ENCODE assay signal across 14 mouse cellular contexts in the genomic region with DNA sequence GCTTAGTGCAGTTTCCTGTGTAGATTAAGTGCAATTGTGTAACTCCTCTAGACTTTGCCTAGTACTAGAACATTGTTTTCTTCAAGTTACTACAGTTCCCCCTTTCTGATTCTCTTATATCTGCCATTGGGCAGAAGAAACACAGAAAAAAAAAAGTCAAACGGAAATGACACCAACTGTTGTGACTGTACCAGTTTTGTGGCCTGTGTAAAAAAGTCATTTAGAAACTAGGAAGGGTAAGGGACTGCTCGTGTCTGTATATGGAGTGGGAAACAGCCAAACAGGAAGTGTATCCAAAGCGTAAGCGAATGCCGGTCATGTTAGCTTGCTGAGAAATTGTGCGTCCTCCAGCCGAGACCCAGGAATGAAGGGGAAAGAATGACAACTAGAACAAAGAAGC. TPM values are rescaled to one million over a fixed set of nuclear protein-coding genes. Genes with fewer than 3 reads are reported as not detected.
DNase-seq lines count a peak whose midpoint lies in the region; ATAC-seq and TF ChIP-seq lines count a peak whose summit lies in the region.
"Had no signal": no experiment of that assay in that cellular context is flagged by ENCODE, and none has a peak within 500 bp of the region (broad histone marks: within the 10 kb centered on the region; RNA-seq: fewer than 3 reads in every experiment).

No protein-coding gene starts in this region.

- peak; percentile 35; the same call in 1 of the 2 replicates for ATAC-seq in liver, embryonic 16.5 days (ENCODE audit: low read depth)
- ATAC-seq in monocyte, adult 5-6 weeks (replicated peaks; ENCODE audit: insufficient number of reproducible peaks, low FRiP score, low TSS enrichment, poor library complexity, severe bottlenecking), result peak; percentile 84
- no peak for ATAC-seq in forebrain, embryonic 11.5 days (replicated peaks; ENCODE audit: low FRiP score)
- ATAC-seq: forebrain, postnatal 0 days had no signal

- in situ Hi-C loops in CH12.LX (cut with MboI; ENCODE audit: low pct_ligation_motif_present, low pct_unique_long_range_greater_than_20kb, low sequenced_read_pairs), result loop anchor here (5.0 to 25.0 kb wide), 2 partner anchors 376 to 641 kb away; partner anchors contain the start of gene Birc3

- no peak overlapping the region for H3K9ac ChIP-seq in liver, embryonic 16.5 days (ENCODE audit: low read depth, low read length)
- 0 out of 2 replicates have a peak overlapping the region, but pooled peaks have one; percentile 38 for H3K9ac ChIP-seq in CH12.LX (ENCODE audit: insufficient read depth, low read depth)
- H3K9ac ChIP-seq in forebrain, embryonic 11.5 days (ENCODE audit: low read length), result no peak overlapping the region
- H3K9ac ChIP-seq: forebrain, postnatal 0 days; heart, embryonic 13.5 days had no signal

- no peak overlapping the region for H3K4me2 ChIP-seq in liver, embryonic 16.5 days (ENCODE audit: low read depth, low read length)
- H3K4me2 ChIP-seq in CH12.LX (ENCODE audit: insufficient read depth, low read depth, poor library complexity, severe bottlenecking), result peak overlapping the region; percentile 25; the same call in 1 of the 2 replicates
- no peak overlapping the region for H3K4me2 ChIP-seq in forebrain, embryonic 11.5 days (ENCODE audit: low read depth, low read length, severe bottlenecking)
- H3K4me2 ChIP-seq: heart, embryonic 13.5 days had no signal

- peak; percentile 86 for TF ChIP-seq EP300 in CH12.LX (IDR thresholded peaks at IDR 0.05; ENCODE audit: low read length)

- no peak for TF ChIP-seq CTCF in CH12.LX (conservative IDR thresholded peaks at IDR 0.05 in 1 of 2, IDR thresholded peaks at IDR 0.05 in 1 of 2; ENCODE audit: low read depth in 2 of 2, low read length in 2 of 2)

- TF ChIP-seq POLR2A in CH12.LX (IDR thresholded peaks at IDR 0.05; ENCODE audit: low read depth, low read length), result no peak

- TF ChIP-seq RAD21 in CH12.LX (IDR thresholded peaks at IDR 0.05; ENCODE audit: low read depth, low read length), result no peak

- no peaks in the 10 kb centered on the region for H3K36me3 ChIP-seq in liver, embryonic 16.5 days (ENCODE audit: control insufficient read depth, insufficient read depth)
- H3K36me3 ChIP-seq in CH12.LX (replicated peaks in 1 of 2; ENCODE audit: control insufficient read depth in 1 of 2, insufficient read depth in 1 of 2, low read length in 1 of 2), result peaks cover 0 to 20% of the 10 kb centered on the region in 2 experiments
- H3K36me3 ChIP-seq in forebrain, embryonic 11.5 days (ENCODE audit: control insufficient read depth, insufficient read depth, low read length), result no peaks in the 10 kb centered on the region; the same call in 1 of the 2 replicates

- no peaks in the 10 kb centered on the region for H3K79me2 ChIP-seq in CH12.LX (replicated peaks; ENCODE audit: control insufficient read depth, extremely low read depth, insufficient read depth, poor library complexity, severe bottlenecking)

- no peaks in the 10 kb centered on the region for H3K9me3 ChIP-seq in liver, embryonic 16.5 days (replicated peaks; ENCODE audit: control insufficient read depth, low read length)
- no peaks in the 10 kb centered on the region for H3K9me3 ChIP-seq in CH12.LX (replicated peaks; ENCODE audit: low read length)
- H3K9me3 ChIP-seq in forebrain, embryonic 11.5 days (ENCODE audit: control insufficient read depth, low read length), result no peaks in the 10 kb centered on the region
- H3K9me3 ChIP-seq: heart, embryonic 13.5 days had no signal

- H3K4me3 ChIP-seq in liver, embryonic 16.5 days (ENCODE audit: low read depth, low read length), result no peak overlapping the region
- no peak overlapping the region for H3K4me3 ChIP-seq in CH12.LX (replicated peaks in 1 of 3; ENCODE audit: low read depth in 2 of 3, low read length in 2 of 3, poor library complexity in 1 of 3)
- no peak overlapping the region for H3K4me3 ChIP-seq in forebrain, embryonic 11.5 days (ENCODE audit: low read depth, low read length)
- H3K4me3 ChIP-seq: heart, embryonic 13.5 days had no signal

- no peak overlapping the region for H3K27ac ChIP-seq in liver, embryonic 16.5 days (ENCODE audit: low read length)
- H3K27ac ChIP-seq in CH12.LX (ENCODE audit: insufficient read depth, low read depth), result no peak overlapping the region
- H3K27ac ChIP-seq in forebrain, embryonic 11.5 days (ENCODE audit: low read depth, low read length), result no peak overlapping the region
- H3K27ac ChIP-seq: heart, embryonic 13.5 days had no signal

- DNase-seq in liver, result no peak
- DNase-seq in CH12.LX (ENCODE audit: extremely low read depth), result peak; percentile 70
- peak; percentile 12 for DNase-seq in brain, adult 2 months (ENCODE audit: low read depth, low spot score)
- DNase-seq in cerebellum, adult 11 months, result no peak
- no peak for DNase-seq in forebrain, embryonic 11.5 days (ENCODE audit: low spot score)
- DNase-seq: cerebellum, adult 18-20 months; forebrain, postnatal 0 days; midbrain, embryonic 14.5 days had no signal

- no peaks in the 10 kb centered on the region for H3K27me3 ChIP-seq in liver, embryonic 16.5 days (ENCODE audit: control insufficient read depth, insufficient read depth, low read depth, low read length)
- no peaks in the 10 kb centered on the region for H3K27me3 ChIP-seq in CH12.LX (replicated peaks)
- no peaks in the 10 kb centered on the region for H3K27me3 ChIP-seq in forebrain, embryonic 11.5 days (ENCODE audit: control insufficient read depth, insufficient read depth, low read length)
- H3K27me3 ChIP-seq: heart, embryonic 13.5 days had no signal

- WGBS in liver, embryonic 16.5 days (ENCODE audit: insufficient replicate concordance), result 64% methylated on average over 7 of the region's 7 CpGs
- WGBS in forebrain, embryonic 11.5 days, result 87% methylated on average over 7 of the region's 7 CpGs

- dilution Hi-C loops in CH12.LX (cut with MboI; ENCODE audit: extremely low pct_ligation_motif_present, extremely low pct_unique_long_range_greater_than_20kb, low sequenced_read_pairs), result no loop called here

- H3K4me1 ChIP-seq in liver, embryonic 16.5 days (ENCODE audit: control insufficient read depth, low read depth, low read length), result no peaks in the 10 kb centered on the region
- peaks cover 0 to 29% of the 10 kb centered on the region in 2 experiments; a peak in 2 of 4 replicates for H3K4me1 ChIP-seq in CH12.LX (ENCODE audit: control insufficient read depth in 1 of 2, insufficient read depth in 2 of 2)
- H3K4me1 ChIP-seq in forebrain, embryonic 11.5 days (replicated peaks; ENCODE audit: control insufficient read depth, insufficient read depth, low read length), result no peaks in the 10 kb centered on the region
- H3K4me1 ChIP-seq: heart, embryonic 13.5 days had no signal

TF ChIP-seq in CH12.LX, 34 proteins besides CTCF, POLR2A, EP300 and RAD21 (continues in another document):
- TF ChIP-seq ZMIZ1 (IDR thresholded peaks at IDR 0.05; ENCODE audit: low read depth, low read length) (no peak), NRF1 (IDR thresholded peaks at IDR 0.05; ENCODE audit: low read depth, low read length) (no peak), MAX (IDR thresholded peaks at IDR 0.05; ENCODE audit: low read length) (no peak), CHD2 (IDR thresholded peaks at IDR 0.05; ENCODE audit: low read length) (no peak), IRF4 (IDR thresholded peaks at IDR 0.05; ENCODE audit: low read depth, low read length) (peak; percentile 92), ETS1 (conservative IDR thresholded peaks at IDR 0.05; ENCODE audit: low read depth, low read length) (peak; percentile 80), SMC3 (IDR thresholded peaks at IDR 0.05; ENCODE audit: low read depth, low read length) (no peak), MAZ (IDR thresholded peaks at IDR 0.05; ENCODE audit: low read depth, low read length) (no peak), KAT2A (IDR thresholded peaks at IDR 0.05; ENCODE audit: insufficient replicate concordance, low read length) (no peak), GABPA (IDR thresholded peaks at IDR 0.05; ENCODE audit: insufficient replicate concordance, low read depth, low read length) (no peak), USF2 (conservative IDR thresholded peaks at IDR 0.05; ENCODE audit: low read depth, low read length) (no peak), JUND (conservative IDR thresholded peaks at IDR 0.05; ENCODE audit: low read depth, low read length) (peak; percentile 85), JUN (IDR thresholded peaks at IDR 0.05; ENCODE audit: insufficient read depth, low read depth, low read length) (peak; percentile 85), UBTF (IDR thresholded peaks at IDR 0.05; ENCODE audit: low read depth, low read length) (no peak), POLR2AphosphoS2 (IDR thresholded peaks at IDR 0.05; ENCODE audit: low read depth, low read length) (no peak), MAFK (IDR thresholded peaks at IDR 0.05; ENCODE audit: insufficient replicate concordance, low read length) (no peak), ZKSCAN1 (IDR thresholded peaks at IDR 0.05; ENCODE audit: borderline replicate concordance, low read depth, low read length) (no peak), E2F4 (IDR thresholded peaks at IDR 0.05; ENCODE audit: insufficient replicate concordance, low read depth, low read length) (no peak), MXI1 (IDR thresholded peaks at IDR 0.05; ENCODE audit: low read depth, low read length) (no peak), NELFE (IDR thresholded peaks at IDR 0.05; ENCODE audit: low read depth, low read length) (no peak)

RNA-seq across cellular contexts. Expression of gene Dcun1d5, which starts 37.1 kb away (rescaled TPM):
- 44.9 and 45.4 TPM in 2 replicates for polyA plus RNA-seq in liver, embryonic 16.5 days (2015; fragmentation: Nextera tagmentation; extraction: Ambion mirVana)
- 72.6 and 102 TPM in 2 replicates for total RNA-seq in CH12.LX (2012; rRNA removed)
- 246 and 288 TPM in 2 replicates for total RNA-seq in CH12.LX (2014; rRNA removed)
- polyA plus RNA-seq in CH12.LX (2012; ENCODE audit: insufficient read length, low read depth), result 228 and 251 TPM in 2 replicates
- total RNA-seq in monocyte, adult 5-6 weeks (2017), result 78.7 to 98.4 TPM (median 97.1 TPM) in 3 replicates
- polyA plus RNA-seq in forebrain, embryonic 11.5 days (2014; fragmentation: Nextera tagmentation; extraction: Ambion mirVana), result 140 and 141 TPM in 2 replicates

RNA-seq across cellular contexts. Expression of gene Dync2h1, which starts 37.2 kb away (rescaled TPM):
- polyA plus RNA-seq in liver, embryonic 16.5 days (2015; fragmentation: Nextera tagmentation; extraction: Ambion mirVana), result 1.3 and 1.8 TPM in 2 replicates
- total RNA-seq in CH12.LX (2012; rRNA removed) (4.7 and 4.9 TPM in 2 replicates), CH12.LX (2014; rRNA removed) (2.9 and 3.5 TPM in 2 replicates)
- polyA plus RNA-seq in CH12.LX (2012; ENCODE audit: insufficient read length, low read depth), result 3.5 and 4.0 TPM in 2 replicates
- total RNA-seq in monocyte, adult 5-6 weeks (2017), result 2.1 to 7.9 TPM (median 2.5 TPM) in 3 replicates
- 27.8 and 34.8 TPM in 2 replicates for polyA plus RNA-seq in forebrain, embryonic 11.5 days (2014; fragmentation: Nextera tagmentation; extraction: Ambion mirVana)

RNA-seq across cellular contexts. Expression of gene Mmp13, which starts 50.9 kb away (rescaled TPM):
- polyA plus RNA-seq in liver, embryonic 16.5 days (2015; fragmentation: Nextera tagmentation; extraction: Ambion mirVana), result 0.09 and 0.14 TPM in 2 replicates
- not detected in 2 replicates for total RNA-seq in CH12.LX (2012; rRNA removed)
- not detected in 2 replicates for total RNA-seq in CH12.LX (2014; rRNA removed)
- polyA plus RNA-seq in CH12.LX (2012; ENCODE audit: insufficient read length, low read depth), result not detected in 2 replicates
- total RNA-seq in monocyte, adult 5-6 weeks (2017), result not detected in 3 replicates
- not detected in 2 replicates for polyA plus RNA-seq in forebrain, embryonic 11.5 days (2014; fragmentation: Nextera tagmentation; extraction: Ambion mirVana)
- total RNA-seq: layer of hippocampus, postnatal 14 days; MEL had no signal
- polyA plus RNA-seq: intestine, embryonic 14.5 days; midbrain, embryonic 14.5 days had no signal

Comparison
In these comparisons a context has a peak if more than half of its experiments do, and no peak if none do; other contexts are left out.
1. DNase-seq: peak in CH12.LX (single experiment) and brain, adult 2 months (single experiment); none in liver (single experiment), cerebellum, adult 11 months (single experiment) and forebrain, embryonic 11.5 days (single experiment).